Comparison of ENCODE assay signal across 12 mouse cellular contexts in genomic region chr3:65635983-65636382, GRCm38 (mm10). TPM values are rescaled to one million over a fixed set of nuclear protein-coding genes. Genes with fewer than 3 reads are reported as not detected.
DNase-seq lines count a peak whose midpoint lies in the region; ATAC-seq and TF ChIP-seq lines count a peak whose summit lies in the region.
"Had no signal": no experiment of that assay in that cellular context is flagged by ENCODE, and none has a peak within 500 bp of the region (broad histone marks: within the 10 kb centered on the region; RNA-seq: fewer than 3 reads in every experiment).

No protein-coding gene starts in this region.

- TF ChIP-seq EP300 in heart, postnatal 0 days (IDR thresholded peaks at IDR 0.05; ENCODE audit: low read depth), result no peak

- peak; percentile 54 for DNase-seq in heart, postnatal 0 days (ENCODE audit: low spot score)
- no peak for DNase-seq in heart, postnatal 10 days
- DNase-seq in ovary, adult 18-20 months (ENCODE audit: low spot score), result peak; percentile 43
- DNase-seq in ovary, postnatal 14 days (ENCODE audit: low spot score), result no peak
- DNase-seq in adrenal gland, postnatal 10 days, result peak; percentile 20
- no peak for DNase-seq in urinary bladder, postnatal 10 days (ENCODE audit: low spot score)
- DNase-seq: cerebellum, postnatal 10 days; gastrocnemius, postnatal 25 days had no signal

- H3K4me2 ChIP-seq in heart, postnatal 0 days (ENCODE audit: low read depth, low read length), result peak overlapping the region; percentile 35; the same call in 1 of the 2 replicates
- no peak overlapping the region for H3K4me2 ChIP-seq in stomach, embryonic 14.5 days (replicated peaks; ENCODE audit: low read depth, low read length)
- H3K4me2 ChIP-seq: limb, embryonic 12.5 days; midbrain, embryonic 15.5 days had no signal

- no peaks in the 10 kb centered on the region for H3K27me3 ChIP-seq in heart, postnatal 0 days (ENCODE audit: control insufficient read depth, insufficient read depth, low read length)
- no peaks in the 10 kb centered on the region for H3K27me3 ChIP-seq in stomach, embryonic 14.5 days (ENCODE audit: control insufficient read depth, insufficient read depth, low read length)
- H3K27me3 ChIP-seq: limb, embryonic 12.5 days had no signal

- H3K4me3 ChIP-seq in heart, postnatal 0 days (ENCODE audit: low read depth, low read length), result no peak overlapping the region
- H3K4me3 ChIP-seq in stomach, embryonic 14.5 days (ENCODE audit: low read depth, low read length), result no peak overlapping the region
- H3K4me3 ChIP-seq: limb, embryonic 12.5 days; midbrain, embryonic 15.5 days had no signal

- no peak overlapping the region for H3K9ac ChIP-seq in heart, postnatal 0 days (replicated peaks; ENCODE audit: low read depth, low read length)
- H3K9ac ChIP-seq in stomach, embryonic 14.5 days (replicated peaks; ENCODE audit: low read depth, low read length), result no peak overlapping the region
- H3K9ac ChIP-seq: limb, embryonic 12.5 days; midbrain, embryonic 15.5 days had no signal

- H3K27ac ChIP-seq in heart, postnatal 0 days (ENCODE audit: low read depth), result no peak overlapping the region
- no peak overlapping the region for H3K27ac ChIP-seq in stomach, embryonic 14.5 days (ENCODE audit: low read length)
- H3K27ac ChIP-seq: limb, embryonic 12.5 days; midbrain, embryonic 15.5 days had no signal

- TF ChIP-seq CTCF in heart, postnatal 0 days (IDR thresholded peaks at IDR 0.05; ENCODE audit: low read depth), result no peak

- WGBS in heart, postnatal 0 days, result 25% methylated on average over 9 of the region's 9 CpGs
- 21% methylated on average over 9 of the region's 9 CpGs for WGBS in stomach, embryonic 14.5 days

- ATAC-seq in heart, postnatal 0 days (ENCODE audit: insufficient read depth, low read depth), result 0 out of 2 replicates have a peak, but pooled peaks have one; percentile 33
- ATAC-seq in stomach, embryonic 14.5 days (ENCODE audit: insufficient number of reproducible peaks, insufficient read depth, low FRiP score, low read depth), result peak; percentile 47; the same call in 1 of the 2 replicates
- ATAC-seq: midbrain, embryonic 15.5 days had no signal

- no peaks in the 10 kb centered on the region for H3K9me3 ChIP-seq in heart, postnatal 0 days (replicated peaks; ENCODE audit: control insufficient read depth, low read length)
- H3K9me3 ChIP-seq in stomach, embryonic 14.5 days (ENCODE audit: control insufficient read depth, low read depth, low read length), result no peaks in the 10 kb centered on the region
- H3K9me3 ChIP-seq: G1E; limb, embryonic 12.5 days; midbrain, embryonic 15.5 days had no signal

- H3K4me1 ChIP-seq in heart, postnatal 0 days (ENCODE audit: control insufficient read depth, insufficient read depth), result no peaks in the 10 kb centered on the region
- 0 out of 2 replicates have a peak, but pooled peaks cover 15% of the 10 kb centered on the region for H3K4me1 ChIP-seq in stomach, embryonic 14.5 days (ENCODE audit: control insufficient read depth, insufficient read depth, low read length)
- H3K4me1 ChIP-seq: midbrain, embryonic 15.5 days had no signal

- H3K36me3 ChIP-seq in heart, postnatal 0 days (replicated peaks; ENCODE audit: control insufficient read depth, insufficient read depth, low read length), result no peaks in the 10 kb centered on the region
- no peaks in the 10 kb centered on the region for H3K36me3 ChIP-seq in stomach, embryonic 14.5 days (ENCODE audit: control insufficient read depth, insufficient read depth, low read length)
- H3K36me3 ChIP-seq: G1E; limb, embryonic 12.5 days; midbrain, embryonic 15.5 days had no signal

- intact Hi-C loops in heart, postnatal 10 days (cut with DNase I), result no loop called here

RNA-seq across cellular contexts. Expression of gene Lekr1, which starts 30.0 kb away (rescaled TPM):
- total RNA-seq in heart, postnatal 0 days (2014; rRNA removed; ENCODE audit: low replicate concordance), result 2.2 and 9.1 TPM in 2 replicates
- 5.4 and 5.6 TPM in 2 replicates for polyA plus RNA-seq in heart, postnatal 0 days (2015; fragmentation: Nextera tagmentation; extraction: Ambion mirVana)
- 1 to 10 TPM; 2.9 to 3.5 TPM for total RNA-seq in heart, postnatal 10 days (2021)
- total RNA-seq in adrenal gland, postnatal 10 days (2021), result 1 to 10 TPM; 3.6 to 4.3 TPM
- 11.7 and 12.3 TPM in 2 replicates for polyA plus RNA-seq in stomach, embryonic 14.5 days (2014; fragmentation: Nextera tagmentation; extraction: Ambion mirVana)
- polyA plus RNA-seq: G1E had no signal

Comparison
In these comparisons a context has a peak if more than half of its experiments do, and no peak if none do; other contexts are left out.
1. DNase-seq: peak in heart, postnatal 0 days (single experiment), ovary, adult 18-20 months (single experiment) and adrenal gland, postnatal 10 days (single experiment); none in heart, postnatal 10 days (0 of 2), ovary, postnatal 14 days (single experiment) and urinary bladder, postnatal 10 days (single experiment).